Mouse (Mus musculus) olfactory bulb, adult 2 months (tissue): ENCODE results near the gene Gstm5.

Experiments used
- CTCF ChIP-seq: fragments of 200-500 bp; IDR thresholded peaks from 2 replicates; pipeline ENCODE4 v1.5.1; 2012; ENCODE audit warnings: low read depth, mild to moderate bottlenecking, low read length, moderate library complexity; ENCODE audit not compliant: insufficient read depth
- POLR2A ChIP-seq: fragments of 200-500 bp; IDR thresholded peaks from 2 replicates; pipeline ENCODE4 v1.6.1; 2012; ENCODE audit warnings: mild to moderate bottlenecking, low read depth, low read length, moderate library complexity; ENCODE audit not compliant: insufficient read depth

DNA sequence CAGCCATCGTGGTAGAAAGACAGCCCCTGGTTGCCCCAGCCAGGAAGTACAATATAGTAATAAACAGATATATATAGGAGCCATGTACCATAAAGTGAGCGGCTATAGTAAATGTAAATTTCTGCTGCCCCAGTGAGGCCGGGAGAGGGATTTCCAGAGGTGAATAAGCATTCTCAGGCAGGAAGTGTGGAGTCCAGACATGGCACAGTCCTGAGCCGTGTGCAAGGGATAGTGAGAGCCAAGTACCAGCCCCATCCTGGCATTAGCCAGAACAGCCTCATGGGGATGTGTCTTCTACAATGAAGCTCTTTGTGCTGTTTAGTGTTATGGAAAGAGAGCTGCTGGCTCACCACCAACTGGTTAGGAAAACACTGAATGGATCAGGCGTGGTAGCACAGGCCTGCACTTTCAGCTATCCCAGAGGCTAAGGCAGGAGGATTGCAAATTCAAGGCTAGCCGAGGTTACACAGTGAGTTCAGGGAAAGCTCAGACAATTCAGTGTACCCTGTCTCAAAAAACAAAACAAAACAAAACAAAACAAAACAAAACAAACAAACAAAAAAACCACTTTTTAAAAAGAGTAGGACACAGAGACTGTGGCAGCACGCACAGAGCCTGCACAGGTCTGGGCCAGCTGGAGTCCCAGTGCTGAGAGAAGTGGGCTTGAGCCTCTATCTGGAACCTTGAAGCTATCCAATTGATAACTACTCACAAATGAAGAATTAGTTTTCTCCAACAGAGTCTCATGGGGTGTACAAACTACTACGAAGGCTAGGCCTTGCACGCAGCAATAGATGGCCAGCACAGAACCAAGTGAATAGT lies 7.7 kb upstream of the Gstm5 start:
- TF ChIP-seq POLR2A (no peak), CTCF (no peak)
